Mouse (Mus musculus): ENCODE measurements around the gene Mindy4. TPM values are rescaled to one million over a fixed set of nuclear protein-coding genes. Genes with fewer than 3 reads are reported as not detected.
A peak's percentile ranks its signal among the peaks of the same experiment; 100 is the strongest.
"Not testable (repeated sequence)": the region's sequence is repeated elsewhere in the genome, so short reads cannot be mapped to it uniquely, and the experiment has no call there.

The Mindy4 gene
- total RNA-seq (2021): 1 to 10 TPM; 3.9 to 5.3 TPM
- long read RNA-seq, experiment 1, full-length matches to known transcripts: 4 of 8 reads
- long read RNA-seq, experiment 1, partial matches to known transcripts: 1 of 8 reads
- long read RNA-seq, experiment 1, other reads (novel, unspliced or antisense): 3 of 8 reads
- long read RNA-seq, experiment 2, full-length matches to known transcripts: 4 of 4 reads
- long read RNA-seq, experiment 2, partial matches to known transcripts: 0 of 4 reads
- long read RNA-seq, experiment 2, other reads (novel, unspliced or antisense): 0 of 4 reads

DNA sequence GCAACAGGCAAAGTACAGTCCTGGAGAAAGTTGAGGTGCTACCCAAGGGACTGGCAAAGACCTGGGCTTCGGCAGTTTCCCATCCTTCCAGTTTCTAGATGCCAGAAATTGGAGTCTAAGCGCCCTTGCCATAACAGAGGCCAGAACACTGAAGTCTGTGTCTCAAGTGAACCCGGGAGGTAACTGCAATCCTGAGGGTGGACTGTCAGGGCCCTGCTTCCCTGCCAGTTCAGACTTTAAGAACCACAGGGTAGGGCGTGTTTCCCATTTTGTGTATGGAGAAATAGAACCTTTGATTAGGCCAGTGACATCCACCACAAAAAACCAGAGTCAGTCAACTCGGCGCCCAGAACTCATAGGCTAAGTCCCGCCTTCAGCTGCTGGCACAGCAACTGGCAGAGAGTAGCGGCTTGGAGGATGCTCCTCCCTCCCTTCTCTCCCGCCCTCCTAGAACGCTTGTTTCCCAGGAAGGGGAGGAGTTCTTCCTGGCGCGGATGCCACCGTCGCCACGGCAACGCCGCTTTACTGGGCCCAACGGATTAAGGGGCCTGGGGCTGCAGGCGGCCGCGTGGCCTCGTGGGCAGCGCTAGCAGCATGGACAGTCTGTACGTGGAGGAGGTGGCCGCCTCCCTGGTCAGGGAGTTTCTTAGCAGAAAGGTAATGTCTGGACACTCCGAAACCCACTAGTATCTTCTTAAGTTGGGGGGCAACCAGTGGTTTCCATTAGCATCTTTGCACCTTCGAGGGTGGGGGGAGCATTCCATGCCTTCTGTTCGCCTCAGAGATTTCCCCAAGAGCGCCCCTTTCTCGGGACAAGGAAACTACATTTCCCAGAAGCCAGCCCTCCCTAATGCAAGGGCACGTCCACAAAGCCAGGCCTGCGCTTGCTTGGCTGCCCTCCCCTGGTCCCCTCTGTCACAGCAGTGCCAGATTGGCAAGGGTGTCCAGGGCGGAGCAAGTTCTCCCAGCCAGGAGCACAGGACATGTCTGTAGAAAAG, at the start of gene Mindy4:
Gene Mindy4 (plus strand): TSS at position 471 of the 998 bp plus-strand sequence.
- peak; percentile 92 to 93 for DNase-seq

- DNase-seq: no peak
These were observed 43.9 kb upstream of the Mindy4 start for GRCm38 (mm10) chr6:55159256-55159655.

DNA sequence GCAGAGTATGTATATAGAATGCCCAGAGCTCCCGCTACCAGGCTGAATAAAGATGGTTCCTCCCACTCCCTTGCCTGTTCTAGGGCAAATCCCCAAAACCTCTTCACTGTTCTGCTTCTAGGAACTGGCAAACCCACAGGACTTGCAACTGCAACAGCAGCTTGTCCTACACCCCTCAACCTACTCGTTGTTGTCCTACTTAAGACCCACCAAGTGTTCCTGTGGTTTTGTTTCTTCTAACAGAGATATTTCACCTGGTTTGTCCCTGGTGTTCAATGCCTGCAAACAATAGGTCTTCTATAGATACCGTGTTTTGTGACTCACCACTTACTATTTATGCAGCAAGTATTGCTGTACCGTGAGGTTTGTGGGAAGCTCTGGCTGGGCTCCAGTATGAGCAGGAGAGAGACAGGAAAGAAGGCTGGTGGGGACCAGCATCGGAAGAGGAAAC, 41.8 kb upstream of the Mindy4 start:
- DNase-seq: no peak

DNA sequence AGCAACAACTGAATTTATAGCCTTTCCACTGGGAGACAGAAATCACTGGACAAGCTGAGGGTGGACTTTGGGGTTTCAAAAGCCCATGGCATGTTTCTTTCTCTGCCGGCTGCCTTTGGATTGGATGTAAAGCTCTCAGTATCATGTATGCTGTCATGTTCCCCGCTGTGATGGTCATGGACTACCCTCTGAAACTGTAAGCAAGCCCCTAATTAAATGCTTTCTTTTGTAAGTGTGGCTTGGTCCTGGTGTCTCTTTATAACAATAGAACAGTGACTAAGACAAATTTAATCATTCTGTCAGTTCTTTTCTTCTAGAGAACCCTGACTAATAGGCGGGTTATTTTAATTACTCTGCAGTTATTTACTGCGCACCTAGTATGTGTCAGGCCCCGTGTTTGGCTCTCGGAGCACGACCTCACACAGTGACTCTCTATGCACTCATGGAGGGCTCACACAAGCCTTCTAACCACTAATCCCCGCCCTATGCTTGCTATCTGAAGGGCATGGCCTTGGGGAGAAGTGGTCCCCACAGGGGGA, 40.1 kb upstream of the Mindy4 start:
- no peak for DNase-seq

GRCm38 (mm10) chr6:55166777-55167463, 36.3 kb upstream of the Mindy4 start:
- peak; percentile 71 to 74 for DNase-seq

GRCm38 (mm10) chr6:55169818-55170217, 33.4 kb upstream of the Mindy4 start:
- DNase-seq: no peak

DNA sequence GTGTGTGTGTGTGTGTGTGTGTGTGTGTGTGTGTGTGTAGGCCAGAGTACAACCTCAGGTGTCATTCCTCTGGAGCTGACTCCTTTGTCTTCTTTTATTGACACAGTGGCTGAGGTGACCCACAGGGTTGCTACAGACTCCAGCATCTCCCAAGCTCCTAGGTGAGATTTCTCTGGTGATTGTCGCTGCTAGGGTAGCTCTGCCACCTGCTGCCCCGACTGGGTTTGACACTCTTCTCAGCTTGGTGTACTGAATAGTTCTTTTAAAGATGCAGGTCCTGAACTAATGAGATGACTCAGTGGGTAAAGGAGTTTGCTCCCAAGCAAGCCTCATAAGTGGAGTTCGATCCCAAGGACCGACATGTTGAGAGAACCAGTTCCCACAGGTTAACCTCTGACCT, 31.5 kb upstream of the Mindy4 start:
- no peak for DNase-seq

DNA sequence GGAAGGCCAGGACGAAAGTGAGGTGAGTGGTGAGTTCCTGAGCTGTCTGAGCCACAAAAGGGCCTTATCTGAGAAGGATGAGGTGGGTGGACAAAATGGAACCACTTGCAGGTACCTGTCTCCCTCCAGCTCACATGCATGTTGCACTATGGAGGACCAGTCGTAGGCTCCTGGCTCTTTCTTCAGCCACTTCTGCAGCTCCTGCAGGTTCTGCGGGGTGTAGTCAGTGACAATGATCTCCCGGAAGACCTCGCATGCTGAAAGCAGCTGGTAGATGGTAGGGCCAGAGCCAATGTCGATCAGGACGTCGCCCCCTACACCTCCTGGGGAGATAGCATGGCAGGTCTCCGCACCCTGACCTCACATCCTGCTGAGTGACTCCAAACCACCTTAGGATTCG, 30.0 kb upstream of the Mindy4 start:
- no peak for DNase-seq

- no peak for DNase-seq
These were observed 29.2 kb upstream of the Mindy4 start for GRCm38 (mm10) chr6:55173941-55174349.

- DNase-seq: no peak
These were observed 28.4 kb upstream of the Mindy4 start, which contains the start of gene Inmt for GRCm38 (mm10) chr6:55174741-55175181. Inmt (minus strand) TSS chr6:55175043.

- DNase-seq: no peak
These were observed 27.7 kb upstream of the Mindy4 start for GRCm38 (mm10) chr6:55175456-55175855.

DNA sequence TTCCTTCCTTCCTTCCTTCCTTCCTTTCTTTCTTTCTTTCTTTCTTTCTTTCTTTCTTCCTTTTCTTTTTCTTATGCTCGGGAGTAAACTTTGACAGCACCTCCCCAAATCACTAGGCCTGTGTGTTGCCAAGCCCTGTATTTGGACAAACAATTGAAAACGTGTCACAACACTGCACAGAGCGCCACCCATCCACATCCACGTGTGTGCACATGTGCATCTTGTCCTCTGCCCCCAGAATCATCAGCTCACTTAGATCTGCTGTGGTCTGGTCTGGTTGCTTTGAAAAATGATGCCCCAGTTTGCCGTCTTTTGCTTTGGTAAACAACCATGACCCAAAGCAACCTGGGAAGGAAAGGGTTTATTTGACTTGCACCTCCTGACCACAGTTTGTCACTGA, 27.3 kb upstream of the Mindy4 start:
- no peak for DNase-seq

DNA sequence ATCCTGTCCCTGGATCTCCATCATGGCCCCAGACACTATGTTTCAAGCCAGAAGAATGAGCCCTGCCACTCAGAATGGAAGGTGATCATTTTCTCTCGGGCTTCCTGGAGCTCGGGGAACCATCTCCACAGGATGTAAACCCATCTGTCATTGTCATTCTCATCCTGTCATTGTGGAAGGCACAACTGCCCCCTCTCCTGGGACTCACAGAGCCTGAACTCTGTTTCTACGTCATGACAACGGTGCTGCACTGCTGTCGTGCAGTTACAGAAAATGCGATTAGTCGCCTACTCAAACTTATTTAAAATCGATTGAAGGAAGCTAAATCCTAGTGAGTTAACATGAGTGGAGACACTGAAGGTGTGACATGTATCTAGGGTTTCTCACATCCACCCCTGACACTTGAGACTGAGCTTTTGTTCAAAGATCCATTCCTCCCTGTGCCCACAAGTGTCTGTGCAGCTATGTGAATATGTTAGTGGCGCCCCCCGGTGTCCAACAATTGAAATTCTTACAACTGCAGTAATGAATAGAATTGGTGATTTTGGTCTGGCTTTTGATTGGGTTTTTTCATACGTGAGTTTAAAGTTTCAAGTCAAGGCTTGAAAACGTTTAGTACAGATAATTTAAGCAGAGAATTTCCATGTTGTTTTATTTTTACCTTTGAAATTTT, 26.0 kb upstream of the Mindy4 start:
- DNase-seq: peak in 1 of 2 experiments; percentile 64

- DNase-seq: no peak
These were observed 23.6 kb upstream of the Mindy4 start for GRCm38 (mm10) chr6:55179560-55179959.

DNA sequence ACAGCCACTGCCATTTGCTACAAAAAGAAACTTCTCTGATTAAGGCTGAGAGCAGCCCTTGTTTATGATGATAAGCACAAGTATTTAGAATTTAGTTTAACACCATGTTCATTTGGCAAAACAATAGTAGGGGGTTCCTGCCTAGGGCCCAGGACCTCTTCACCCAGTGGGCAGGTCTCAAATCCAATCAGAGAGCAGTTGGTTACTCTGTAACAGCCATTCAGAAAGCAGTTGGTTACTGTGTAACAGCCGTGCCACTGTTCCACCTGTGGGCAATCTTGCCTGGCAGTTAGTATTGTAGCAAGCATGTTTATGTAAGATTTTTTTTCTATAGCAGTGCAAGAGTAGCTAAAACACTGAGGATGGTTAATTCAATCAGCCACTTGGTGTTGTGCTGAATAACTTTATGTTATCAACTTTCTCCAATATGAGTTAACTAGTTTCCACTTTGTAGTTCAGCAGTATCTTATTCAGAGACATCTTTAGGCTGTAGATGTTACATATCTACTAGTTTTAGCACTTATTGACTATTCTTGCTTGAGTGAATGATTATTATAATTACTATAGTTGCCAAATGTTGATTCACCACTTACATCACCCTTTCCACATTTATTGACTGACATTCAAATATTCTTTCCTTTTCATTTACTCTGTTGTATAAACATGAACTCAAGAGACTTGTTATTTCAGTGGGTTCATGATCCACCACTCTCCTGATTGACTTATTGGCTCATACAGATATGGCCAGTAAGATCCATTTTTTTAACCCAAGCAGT, 20.3 kb upstream of the Mindy4 start:
- DNase-seq: no peak

GRCm38 (mm10) chr6:55187827-55188226, 15.4 kb upstream of the Mindy4 start:
- DNase-seq: not testable (repeated sequence)

- no peak for DNase-seq
These were observed 13.8 kb upstream of the Mindy4 start for GRCm38 (mm10) chr6:55189406-55189805.

DNA sequence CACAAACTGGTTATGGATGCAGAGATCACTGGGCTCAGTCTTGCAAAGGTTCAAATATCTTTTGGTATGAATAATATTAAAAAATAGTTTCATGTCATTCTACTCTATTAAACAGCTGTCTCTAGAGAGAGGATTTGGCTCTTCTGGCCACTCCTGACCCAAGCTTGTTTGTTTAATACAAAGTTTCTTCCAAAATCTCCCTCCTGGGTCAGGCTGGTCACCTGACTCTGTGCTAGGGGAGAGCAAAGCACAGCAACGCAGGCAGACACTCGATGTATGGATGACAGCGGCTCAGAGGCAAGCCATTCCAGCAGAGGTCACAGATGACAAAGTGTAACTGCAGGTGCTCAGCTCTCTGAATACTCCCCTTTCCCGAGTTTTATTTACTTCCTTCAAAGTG, 11.6 kb upstream of the Mindy4 start:
- no peak for DNase-seq

DNA sequence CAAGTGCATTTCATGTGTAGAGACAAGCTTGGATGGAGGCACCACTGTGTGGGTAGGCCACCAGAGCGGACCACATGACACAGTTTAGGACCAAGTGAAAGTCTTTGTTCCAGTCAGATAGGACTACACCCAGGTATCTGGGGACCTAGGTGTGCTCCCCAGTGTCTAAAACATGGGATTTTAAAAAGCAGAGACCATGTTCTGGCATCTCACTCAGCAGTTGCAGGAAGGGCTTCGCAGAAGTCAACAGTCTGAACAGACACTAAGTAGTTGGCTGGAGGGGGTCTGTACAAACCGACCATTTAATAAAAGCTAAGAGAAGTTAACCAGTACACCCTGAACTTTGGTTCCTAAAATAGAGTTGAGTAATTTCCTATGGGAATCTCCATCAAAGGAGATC, 10.0 kb upstream of the Mindy4 start:
- DNase-seq: no peak

DNA sequence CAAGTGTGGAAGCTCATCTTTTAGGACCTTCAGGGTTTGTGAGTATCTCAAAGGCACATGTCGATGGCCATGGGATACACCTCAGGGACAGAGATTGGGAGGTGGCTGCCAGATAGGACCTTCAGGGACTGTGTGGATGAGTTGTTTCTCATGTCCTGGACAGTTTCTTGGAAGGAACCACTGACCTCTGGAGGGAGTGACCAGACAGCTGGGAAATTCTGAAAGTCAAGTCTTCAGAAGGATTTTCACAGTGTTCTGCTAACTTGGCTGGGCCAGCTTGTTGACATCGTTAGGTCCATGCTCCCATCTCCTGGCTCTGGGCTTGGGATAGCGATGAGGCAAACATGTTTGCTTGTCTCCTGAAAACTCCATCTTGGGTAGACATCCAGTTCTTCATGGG, 4.1 kb upstream of the Mindy4 start:
- no peak for DNase-seq

DNA sequence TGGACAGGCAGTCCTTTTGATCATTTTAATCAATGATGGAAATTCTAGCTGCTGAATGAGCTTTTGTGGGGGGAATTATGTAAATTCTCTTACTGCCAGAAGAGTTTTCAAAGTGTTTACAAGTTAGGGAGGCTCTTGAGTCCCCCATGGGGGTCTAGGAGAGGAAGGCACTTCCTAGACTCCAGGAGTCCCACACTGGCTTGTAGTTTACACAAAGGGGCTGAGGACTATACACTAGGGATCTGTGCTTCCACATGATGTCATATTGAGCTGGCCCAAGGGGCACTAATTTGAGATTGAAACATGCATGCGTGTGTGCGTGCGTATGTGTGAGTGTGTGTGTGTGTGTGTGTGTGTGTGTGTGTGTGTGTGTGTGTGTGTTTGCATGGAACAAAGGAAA, 748 bp downstream of the Mindy4 start:
- DNase-seq: no peak

All from adrenal gland, postnatal 36 days (tissue).